Mouse (Mus musculus) erythroblast, embryonic 14.5 days (primary cell): ENCODE results near the gene Nanp.

Experiments
- GATA1 ChIP-seq: IDR thresholded peaks from 2 replicates; pipeline ENCODE4 v1.6.1; 2012; ENCODE audit warnings: low read length, inconsistent platforms, mixed read lengths
- TAL1 ChIP-seq: IDR thresholded peaks from 3 replicates; pipeline ENCODE4 v1.6.1; 2012; ENCODE audit warnings: low read length, inconsistent platforms, mixed read lengths

- TF ChIP-seq TAL1 (no peak), GATA1 (no peak)
These were observed 18.0 kb downstream of the Nanp start for GRCm38 (mm10) chr2:151021158-151021557.
